Mouse (Mus musculus): ENCODE results near the gene Cited2. TPM values are rescaled to one million over a fixed set of nuclear protein-coding genes. Genes with fewer than 3 reads are reported as not detected.

Gene Cited2
- polyA plus RNA-seq, 1 experiment = 143 TPM

DNA sequence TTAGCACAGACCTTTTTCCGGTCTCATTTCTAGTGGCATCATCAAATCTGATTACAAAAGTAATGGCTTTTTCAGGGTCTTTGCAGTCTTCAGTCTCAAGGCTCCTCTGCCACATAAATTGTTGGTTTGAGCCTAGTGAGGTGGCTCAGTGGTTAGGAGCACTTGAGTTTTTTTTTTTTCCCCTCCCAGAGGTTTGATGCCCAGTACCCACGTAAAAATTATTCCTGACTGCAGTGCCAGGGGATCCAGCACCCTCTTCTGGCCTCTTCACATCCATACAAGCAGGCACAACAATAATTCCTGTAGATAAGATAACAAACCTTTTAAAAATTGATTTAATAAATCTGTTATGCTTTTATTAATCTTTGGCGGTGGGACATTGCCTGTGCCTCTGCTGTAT, 51.3 kb downstream of the Cited2 start:
- Histone ChIP-seq H3K27ac (ENCODE audit: insufficient read depth, low read depth, low read length) (peak overlapping the region; percentile 59), H3K4me3 (ENCODE audit: insufficient read depth, low read length) (no peak overlapping the region), H3K4me1 (ENCODE audit: control insufficient read depth, insufficient read depth, low read length) (peaks cover 34% of the 10 kb centered on the region)
- TF ChIP-seq CTCF (IDR thresholded peaks at IDR 0.05; ENCODE audit: low read depth, low read length) (no peak), POLR2A (IDR thresholded peaks at IDR 0.05; ENCODE audit: borderline replicate concordance, low read depth, low read length) (no peak)

DNA sequence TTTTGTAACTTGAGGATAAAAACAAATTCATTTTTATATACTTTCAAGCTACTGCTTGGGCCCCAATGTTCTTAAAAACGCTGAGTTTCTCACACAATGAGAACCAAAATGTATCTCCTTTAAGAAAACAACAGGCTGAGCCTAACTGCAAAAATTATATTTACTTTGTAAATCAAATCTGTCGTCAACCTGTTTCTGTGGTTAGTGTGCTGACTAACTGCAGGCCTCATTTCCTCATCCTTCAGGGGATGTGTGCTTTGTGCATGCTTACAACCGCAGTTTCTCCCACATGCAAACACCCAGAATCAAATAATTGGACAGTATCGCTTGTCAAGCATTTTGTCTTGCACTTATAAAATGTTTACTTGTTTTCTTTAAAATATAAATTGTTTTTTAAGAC, 52.1 kb downstream of the Cited2 start:
- peak overlapping the region; percentile 59 for H3K27ac ChIP-seq (ENCODE audit: insufficient read depth, low read depth, low read length)
- no peak overlapping the region for H3K4me3 ChIP-seq (ENCODE audit: insufficient read depth, low read length)
- TF ChIP-seq CTCF (IDR thresholded peaks at IDR 0.05; ENCODE audit: low read depth, low read length) (no peak), POLR2A (IDR thresholded peaks at IDR 0.05; ENCODE audit: borderline replicate concordance, low read depth, low read length) (no peak)
- H3K4me1 ChIP-seq (ENCODE audit: control insufficient read depth, insufficient read depth, low read length) = peaks cover 34% of the 10 kb centered on the region

Other genes with a start within 250 kb of the Cited2 start
- gene Txlnb, start 73.0 kb downstream of the Cited2 start, polyA plus RNA-seq (2012; ENCODE audit: insufficient read depth, insufficient read length, missing spikeins) = 0.72 and 0.82 TPM in 2 replicates
- gene Heca, start 224.8 kb downstream of the Cited2 start, polyA plus RNA-seq (2012; ENCODE audit: insufficient read depth, insufficient read length, missing spikeins) = 29.6 and 31.7 TPM in 2 replicates